Mouse (Mus musculus): Measurements from ENCODE around the gene Smtnl1. TPM values are rescaled to one million over a fixed set of nuclear protein-coding genes. Genes with fewer than 3 reads are reported as not detected.

Smtnl1 gene
- total RNA-seq (2021): not detected
- long read RNA-seq, experiment 1: 0 reads
- long read RNA-seq, experiment 2: 0 reads

GRCm38 (mm10) chr2:84822552-84822951 lies at the start of gene Smtnl1:
Smtnl1 (minus strand) TSS chr2:84822652.
- TF ChIP-seq CTCF (conservative IDR thresholded peaks at IDR 0.05): no peak
- no peak within 1 kb of the TSS for H3K27ac ChIP-seq
- no peak for DNase-seq (ENCODE audit: low spot score in 2 of 2)
- no peak within 1 kb of the TSS for H3K4me3 ChIP-seq

DNA sequence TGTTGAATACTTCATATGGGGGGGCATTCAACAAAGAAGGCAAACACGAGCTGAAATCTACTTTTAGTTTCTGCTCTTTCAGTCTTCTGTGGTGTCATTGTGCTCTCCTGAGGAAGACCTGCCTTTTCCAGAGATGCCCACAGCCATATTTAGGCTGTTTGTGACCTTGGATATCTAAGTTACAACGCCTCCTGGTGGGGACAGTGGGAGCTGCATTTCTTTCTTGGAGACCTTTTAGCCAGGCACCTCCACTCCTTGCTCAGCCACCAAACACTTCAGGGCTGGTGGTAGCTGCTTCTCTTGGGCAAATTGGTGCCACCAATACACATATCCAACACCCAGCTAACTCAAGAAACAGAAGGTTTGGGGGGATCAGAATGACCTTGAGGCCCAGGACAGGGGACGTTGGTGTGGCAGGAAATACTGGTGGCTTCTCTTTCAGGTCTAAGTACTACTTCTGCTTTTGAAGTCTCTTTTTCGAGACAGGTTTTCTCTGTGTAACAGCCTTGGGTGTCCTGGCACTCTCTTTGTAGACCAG lies 48.2 kb upstream of the Smtnl1 start:
- no peak for DNase-seq (ENCODE audit: low spot score in 2 of 2)
- TF ChIP-seq CTCF (conservative IDR thresholded peaks at IDR 0.05): peak; percentile 58
- Histone ChIP-seq H3K4me3 (no peak overlapping the region), H3K27ac (peak overlapping the region; percentile 78)

DNA sequence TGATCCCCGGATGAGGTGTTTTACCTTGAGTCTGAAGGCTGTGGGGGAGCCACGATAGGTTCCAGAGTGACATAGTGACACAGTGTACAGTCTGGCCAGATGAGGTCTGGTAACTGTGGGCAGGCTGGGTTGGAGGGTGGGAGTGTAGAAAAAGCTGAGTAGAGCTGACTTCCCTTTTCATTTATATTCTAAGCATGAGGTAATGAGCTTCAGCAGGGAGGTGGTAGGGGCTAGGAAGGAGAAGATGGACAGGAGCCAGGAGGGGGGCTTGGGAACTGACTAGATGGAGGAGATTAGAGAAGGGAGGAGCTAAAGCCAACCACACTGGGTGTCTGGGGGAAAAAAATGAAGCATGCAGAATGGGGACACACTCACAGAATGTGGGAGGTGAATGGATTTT lies 46.5 kb upstream of the Smtnl1 start:
- Histone ChIP-seq H3K4me3 (no peak overlapping the region), H3K27ac (peak overlapping the region; percentile 78)
- no peak for DNase-seq (ENCODE audit: low spot score in 2 of 2)
- TF ChIP-seq CTCF (conservative IDR thresholded peaks at IDR 0.05): no peak

- TF ChIP-seq CTCF (conservative IDR thresholded peaks at IDR 0.05): peak; percentile 91
- Histone ChIP-seq H3K4me3 (no peak overlapping the region), H3K27ac (peak overlapping the region; percentile 78)
- peak; percentile 76 to 80 for DNase-seq (ENCODE audit: low spot score in 2 of 2)
Measured at GRCm38 (mm10) chr2:84868521-84868943, 46.1 kb upstream of the Smtnl1 start.

GRCm38 (mm10) chr2:84865616-84866571 lies 43.4 kb upstream of the Smtnl1 start:
- DNase-seq (ENCODE audit: low spot score in 2 of 2): peak; percentile 75 to 84
- Histone ChIP-seq H3K4me3 (peak overlapping the region; percentile 57), H3K27ac (peak overlapping the region; percentile 97)
- peak; percentile 89 for TF ChIP-seq CTCF (conservative IDR thresholded peaks at IDR 0.05)

- DNase-seq (ENCODE audit: low spot score in 2 of 2): no peak
- Histone ChIP-seq H3K27ac (no peak overlapping the region), H3K4me3 (no peak overlapping the region)
- TF ChIP-seq CTCF (conservative IDR thresholded peaks at IDR 0.05): no peak
Measured at GRCm38 (mm10) chr2:84862231-84862630, 39.8 kb upstream of the Smtnl1 start.

DNA sequence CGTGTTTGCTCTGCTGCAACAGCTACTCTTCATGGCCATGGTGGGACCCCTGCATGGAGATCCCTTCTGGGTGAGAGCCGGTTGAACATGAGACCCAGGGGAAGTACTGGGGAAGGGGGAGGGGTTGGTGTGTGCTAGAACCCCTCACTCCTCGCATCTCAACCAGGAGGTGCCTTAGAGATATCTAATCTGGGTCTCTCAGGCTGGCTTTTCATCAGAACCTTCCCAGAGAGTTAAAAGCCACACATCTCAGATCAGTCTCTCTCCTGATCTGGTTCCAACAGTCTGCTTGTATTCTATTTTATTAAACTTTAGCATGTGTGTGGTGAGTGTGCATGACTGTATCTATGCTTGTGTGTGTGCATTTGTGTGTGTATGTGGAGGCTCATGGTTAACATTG lies 39.0 kb upstream of the Smtnl1 start:
- DNase-seq (ENCODE audit: low spot score in 2 of 2): no peak
- Histone ChIP-seq H3K27ac (no peak overlapping the region), H3K4me3 (no peak overlapping the region)
- no peak for TF ChIP-seq CTCF (conservative IDR thresholded peaks at IDR 0.05)

- TF ChIP-seq CTCF (conservative IDR thresholded peaks at IDR 0.05): no peak
- DNase-seq (ENCODE audit: low spot score in 2 of 2): no peak
- H3K27ac ChIP-seq: no peak overlapping the region
- H3K4me3 ChIP-seq: no peak overlapping the region
Measured at GRCm38 (mm10) chr2:84859991-84860780, 37.7 kb upstream of the Smtnl1 start.

GRCm38 (mm10) chr2:84858551-84858950 lies 36.1 kb upstream of the Smtnl1 start:
- H3K27ac ChIP-seq: no peak overlapping the region
- no peak for TF ChIP-seq CTCF (conservative IDR thresholded peaks at IDR 0.05)
- DNase-seq (ENCODE audit: low spot score in 2 of 2): no peak
- no peak overlapping the region for H3K4me3 ChIP-seq

DNA sequence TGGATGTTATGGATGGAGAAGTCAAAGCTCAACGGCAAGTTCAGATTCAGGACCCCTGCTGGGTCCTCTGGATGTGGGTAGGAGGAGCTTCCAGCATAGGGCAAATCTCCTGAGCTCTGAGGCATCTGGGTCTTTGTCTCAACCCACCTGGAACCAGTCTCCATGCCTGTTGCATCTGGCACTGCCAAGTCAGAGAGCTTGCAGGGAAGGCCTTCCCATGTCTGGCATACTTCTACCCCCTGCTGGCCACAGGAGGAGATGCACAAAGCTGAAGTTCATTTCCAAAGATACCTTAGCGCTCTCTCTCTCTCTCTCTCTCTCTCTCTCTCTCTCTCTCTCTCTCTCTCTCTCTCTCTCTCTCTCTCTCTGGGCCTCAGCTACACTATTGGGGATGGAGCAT lies 33.3 kb upstream of the Smtnl1 start:
- peak; percentile 61 to 63 for DNase-seq (ENCODE audit: low spot score in 2 of 2)
- peak; percentile 77 for TF ChIP-seq CTCF (conservative IDR thresholded peaks at IDR 0.05)
- no peak overlapping the region for H3K4me3 ChIP-seq
- H3K27ac ChIP-seq: no peak overlapping the region

- H3K27ac ChIP-seq: no peak overlapping the region
- no peak for TF ChIP-seq CTCF (conservative IDR thresholded peaks at IDR 0.05)
- no peak for DNase-seq (ENCODE audit: low spot score in 2 of 2)
- H3K4me3 ChIP-seq: no peak overlapping the region; the same call in 1 of the 2 replicates
Measured at GRCm38 (mm10) chr2:84851130-84852040, 28.9 kb upstream of the Smtnl1 start.

Measured in layer of hippocampus, adult 2 months (tissue).